Mouse (Mus musculus) forebrain, postnatal 0 days (tissue): Measurements from ENCODE around the gene Ebf4. TPM values are rescaled to one million over a fixed set of nuclear protein-coding genes. Genes with fewer than 3 reads are reported as not detected.

ENCODE experiments used
- ATAC-seq: fragments of 200-750 bp; cut with Nextera tagmentation; 2 replicates; pipeline ENCODE4 v1.8.0; 2017; ENCODE audit warnings: mild to moderate bottlenecking, moderate library complexity
- DNase-seq: peaks from one replicate; pipeline ENCODE4 v3.0.0-alpha.2; 2015
- H3K27ac ChIP-seq: fragments of 300-500 bp; sonication (generic); 2 replicates; pipeline ENCODE4 v1.5.1; 2014; ENCODE audit warnings: low read depth, mild to moderate bottlenecking, antibody characterized with exemption, low read length, moderate library complexity, mixed read lengths
- H3K27me3 ChIP-seq: fragments of 300-500 bp; sonication (generic); 2 replicates; pipeline ENCODE4 v1.6.1; 2014; ENCODE audit warnings: mild to moderate bottlenecking, low read length, mixed read lengths; ENCODE audit not compliant: insufficient read depth
- H3K36me3 ChIP-seq: fragments of 300-500 bp; sonication (generic); 2 replicates; pipeline ENCODE4 v1.6.1; 2014; ENCODE audit warnings: mild to moderate bottlenecking, moderate library complexity; ENCODE audit not compliant: insufficient read depth
- H3K4me1 ChIP-seq: fragments of 300-500 bp; sonication (generic); 2 replicates; pipeline ENCODE4 v1.6.1; 2014; ENCODE audit warnings: antibody characterized with exemption; ENCODE audit not compliant: insufficient read depth
- H3K4me2 ChIP-seq: fragments of 300-500 bp; sonication (generic); 2 replicates; pipeline ENCODE4 v1.6.1; 2014; ENCODE audit warnings: low read depth, mild to moderate bottlenecking, moderate library complexity
- H3K4me3 ChIP-seq: fragments of 300-500 bp; sonication (generic); 2 replicates; pipeline ENCODE4 v1.5.1; 2014; ENCODE audit warnings: low read depth, low read length, mixed read lengths
- H3K9ac ChIP-seq: fragments of 300-500 bp; sonication (generic); 2 replicates; pipeline ENCODE4 v1.6.1; 2014; ENCODE audit warnings: mild to moderate bottlenecking
- H3K9me3 ChIP-seq: fragments of 300-500 bp; sonication (generic); 2 replicates; pipeline ENCODE4 v1.6.1; 2016; ENCODE audit warnings: low read length
- CTCF ChIP-seq: sonication (generic); IDR thresholded peaks from 2 replicates; pipeline ENCODE4 v1.5.1; 2016; ENCODE audit warnings: antibody characterized with exemption, control low read depth, low read depth
- WGBS: fragments of 180-500 bp; shearing (Covaris S2); extraction: QIAGEN DNeasy Blood & Tissue Kit; methylation state at CpG from one replicate; pipeline ENCODE4 v1.1.7; 2014; 5-methylcytosine and 5-hydroxymethylcytosine counted together
- polyA plus RNA-seq: library from polyadenylated mRNA; unstranded; fragments of >200 nt; fragmentation: Nextera tagmentation; extraction: Ambion mirVana; gene quantifications from 2 replicates; pipeline ENCODE4 v1.2.1, GENCODE M21; 2015
- total RNA-seq: library from RNA; depleted of rRNA; stranded (reverse); fragments of >200 nt; gene quantifications from 2 replicates; pipeline ENCODE4 v1.2.3, GENCODE M21; 2014

Gene Ebf4
- total and polyA plus RNA-seq, 2 experiments from 2014 or later, result 4.8 to 15.1 TPM

DNA sequence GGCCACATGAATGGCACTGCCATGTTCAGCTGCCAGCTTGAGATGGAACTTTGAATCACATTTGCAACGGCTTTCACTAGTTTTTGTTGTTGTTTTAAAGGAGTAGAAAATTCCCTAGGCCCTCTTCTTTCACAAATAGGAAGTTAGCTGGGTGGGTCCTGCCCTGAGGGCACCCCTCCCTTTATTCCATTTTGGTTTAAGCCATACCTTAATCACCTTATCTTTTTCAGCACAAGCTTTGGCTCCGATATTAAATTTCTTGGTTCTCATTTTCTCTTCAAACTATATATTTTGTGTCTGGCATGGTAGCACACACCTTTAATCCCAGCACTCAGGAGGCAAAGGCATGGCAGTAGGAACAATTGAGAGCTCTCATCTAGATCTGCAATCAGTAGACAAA is 34.5 kb downstream of the Ebf4 start:
- no peaks in the 10 kb centered on the region for H3K9me3 ChIP-seq
- no peak overlapping the region for H3K4me2 ChIP-seq
- no peaks in the 10 kb centered on the region for H3K4me1 ChIP-seq
- TF ChIP-seq CTCF, result no peak
- no peak overlapping the region for H3K27ac ChIP-seq
- H3K36me3 ChIP-seq, result no peaks in the 10 kb centered on the region
- no peak overlapping the region for H3K4me3 ChIP-seq
- no peak for DNase-seq
- ATAC-seq, result no peak
- no peak overlapping the region for H3K9ac ChIP-seq
- H3K27me3 ChIP-seq, result no peaks in the 10 kb centered on the region
- 92% methylated on average over 2 of the region's 2 CpGs for WGBS

DNA sequence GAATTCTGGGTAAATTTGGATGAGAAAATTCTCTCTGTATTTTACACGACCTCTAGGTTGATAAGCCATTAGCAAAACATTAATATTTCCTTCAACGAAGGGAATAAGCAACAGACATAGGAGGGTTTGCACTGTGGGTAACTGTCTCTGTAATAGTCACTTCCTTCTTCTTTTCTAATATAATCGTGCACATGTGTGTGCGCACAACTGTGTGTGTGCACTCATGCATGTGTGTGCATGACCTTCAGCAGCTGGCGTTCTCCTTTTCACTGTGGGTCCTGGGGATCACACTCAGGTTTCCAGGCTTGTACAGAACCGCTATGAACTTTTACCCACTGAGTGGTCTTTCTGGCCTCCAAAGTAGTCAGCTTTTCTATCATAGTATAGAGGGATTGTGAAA is 40.1 kb downstream of the Ebf4 start:
- ATAC-seq, result no peak
- H3K9me3 ChIP-seq, result no peaks in the 10 kb centered on the region
- WGBS, result 86% methylated on average over 6 of the region's 6 CpGs
- TF ChIP-seq CTCF, result no peak
- DNase-seq, result no peak
- no peaks in the 10 kb centered on the region for H3K4me1 ChIP-seq
- no peak overlapping the region for H3K9ac ChIP-seq
- H3K27ac ChIP-seq, result no peak overlapping the region
- no peaks in the 10 kb centered on the region for H3K36me3 ChIP-seq
- H3K4me3 ChIP-seq, result no peak overlapping the region
- no peaks in the 10 kb centered on the region for H3K27me3 ChIP-seq
- H3K4me2 ChIP-seq, result no peak overlapping the region

DNA sequence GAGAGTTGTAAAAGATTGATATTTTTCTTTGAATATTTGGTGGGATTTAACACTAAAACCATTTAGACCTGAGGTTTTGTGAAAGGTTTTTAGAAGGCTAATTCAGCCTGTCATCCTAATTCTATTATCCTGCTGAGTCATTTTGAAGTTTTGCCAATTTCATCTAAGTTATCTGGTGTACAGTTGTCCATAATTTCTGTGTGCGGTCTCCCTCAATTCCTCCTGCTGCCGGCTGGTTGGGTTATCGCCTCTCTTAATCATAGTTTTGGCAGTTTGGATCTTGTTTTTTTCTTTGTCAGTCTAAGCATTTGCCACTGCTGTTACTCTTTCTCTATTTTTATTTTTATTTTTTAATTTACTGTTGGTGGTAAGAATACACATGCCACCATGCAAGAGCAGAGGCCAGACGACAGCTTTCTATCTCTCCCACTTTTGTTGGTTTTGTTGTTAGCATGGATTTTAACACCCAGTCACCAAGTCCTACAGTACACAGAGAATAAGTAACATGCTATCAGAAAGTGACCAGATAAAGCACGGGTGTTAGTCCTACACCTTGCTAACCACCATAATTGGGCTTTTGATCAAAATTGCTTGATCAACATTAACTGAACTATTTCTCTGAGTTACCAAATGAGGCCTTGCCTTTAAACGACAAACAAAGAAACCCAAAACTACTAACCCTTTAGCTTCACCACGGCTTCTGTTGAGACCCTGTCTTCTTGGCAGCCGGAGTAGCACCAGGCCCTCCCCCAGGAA is 45.7 kb downstream of the Ebf4 start:
- H3K4me3 ChIP-seq, result no peak overlapping the region
- no peaks in the 10 kb centered on the region for H3K9me3 ChIP-seq
- H3K36me3 ChIP-seq, result no peaks in the 10 kb centered on the region
- no peak overlapping the region for H3K27ac ChIP-seq
- TF ChIP-seq CTCF, result no peak
- 86% methylated on average over 8 of the region's 8 CpGs for WGBS
- H3K4me2 ChIP-seq, result no peak overlapping the region
- no peak for DNase-seq
- ATAC-seq, result no peak
- no peak overlapping the region for H3K9ac ChIP-seq
- H3K4me1 ChIP-seq, result no peaks in the 10 kb centered on the region; the same call in 1 of the 2 replicates
- no peaks in the 10 kb centered on the region for H3K27me3 ChIP-seq

DNA sequence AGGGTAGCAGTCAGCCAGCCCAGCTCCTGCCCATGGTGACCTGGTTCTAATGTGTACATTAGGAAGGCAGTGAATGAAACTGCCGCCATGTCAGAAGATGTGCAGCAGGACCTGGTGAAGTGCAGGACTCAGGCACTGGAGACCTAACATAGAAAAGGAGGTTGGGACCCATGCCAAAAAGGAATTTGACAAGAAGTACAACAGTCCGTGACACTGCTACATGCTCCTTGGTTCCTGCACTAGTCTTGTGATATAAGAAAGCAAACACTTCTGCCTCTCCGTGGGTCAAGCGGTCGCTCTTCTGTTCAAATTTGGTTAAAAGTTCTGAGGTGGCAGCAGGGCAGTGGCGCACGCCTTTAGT is 46.2 kb downstream of the Ebf4 start:
- no peaks in the 10 kb centered on the region for H3K27me3 ChIP-seq
- ATAC-seq (no peak), DNase-seq (no peak)
- no peak overlapping the region for H3K4me2 ChIP-seq
- no peak for TF ChIP-seq CTCF
- WGBS, result 85% methylated on average over 7 of the region's 7 CpGs
- H3K36me3 ChIP-seq, result no peaks in the 10 kb centered on the region
- H3K4me3 ChIP-seq, result no peak overlapping the region
- H3K4me1 ChIP-seq, result no peaks in the 10 kb centered on the region; the same call in 1 of the 2 replicates
- no peaks in the 10 kb centered on the region for H3K9me3 ChIP-seq
- no peak overlapping the region for H3K27ac ChIP-seq
- no peak overlapping the region for H3K9ac ChIP-seq

DNA sequence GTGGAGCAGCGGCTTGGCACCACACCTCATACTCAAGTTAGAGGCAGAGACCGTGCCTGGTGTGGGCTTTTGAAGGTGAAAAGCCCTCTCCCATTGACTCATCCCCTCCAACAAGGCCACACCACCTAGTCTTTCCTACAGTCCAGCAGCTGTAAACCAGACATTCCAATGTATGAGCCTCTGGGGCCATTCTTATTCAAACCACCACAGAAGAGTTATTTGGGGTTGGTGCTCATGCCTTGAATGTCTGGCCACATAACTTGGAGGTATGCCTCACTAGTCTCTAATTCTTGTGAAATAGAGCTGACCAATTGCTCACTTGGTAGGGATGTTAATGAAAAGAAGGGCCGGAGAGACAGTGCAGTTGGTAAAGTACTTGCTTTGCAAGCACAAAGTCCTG is 55.4 kb downstream of the Ebf4 start:
- H3K27ac ChIP-seq, result no peak overlapping the region
- 94% methylated on average over 3 of the region's 3 CpGs for WGBS
- TF ChIP-seq CTCF, result no peak
- no peak overlapping the region for H3K4me3 ChIP-seq
- DNase-seq, result no peak
- no peaks in the 10 kb centered on the region for H3K36me3 ChIP-seq
- no peaks in the 10 kb centered on the region for H3K9me3 ChIP-seq
- no peak for ATAC-seq
- no peak overlapping the region for H3K9ac ChIP-seq
- peaks cover 5% of the 10 kb centered on the region for H3K4me1 ChIP-seq
- no peak overlapping the region for H3K4me2 ChIP-seq
- no peaks in the 10 kb centered on the region for H3K27me3 ChIP-seq

DNA sequence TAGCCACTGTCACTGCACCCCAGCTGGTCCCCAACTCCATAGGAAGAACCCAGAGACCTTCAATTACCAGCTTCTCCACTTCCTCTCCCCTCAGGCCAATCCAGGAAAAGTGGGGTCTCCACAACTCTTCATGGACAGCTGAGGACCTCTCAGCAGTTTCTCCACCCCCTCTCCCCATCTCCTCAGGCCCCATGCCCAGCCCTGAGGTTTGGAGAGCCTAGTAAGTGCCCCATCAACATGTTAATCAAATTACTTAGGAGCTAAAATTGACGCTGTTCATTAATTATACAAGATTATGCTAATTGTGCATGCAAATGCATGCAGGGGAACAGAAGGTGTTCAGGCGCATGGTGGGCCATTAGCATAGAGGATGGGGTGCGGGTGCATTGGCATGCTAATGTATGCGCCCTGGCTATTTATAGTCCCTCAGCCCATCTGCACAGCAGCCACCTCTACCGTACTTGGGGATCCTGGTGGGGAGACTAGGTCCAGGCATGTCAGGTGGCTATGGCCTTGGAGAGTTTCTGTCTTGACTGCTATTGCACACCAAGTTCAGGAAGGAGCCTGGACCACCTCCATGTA is 56.9 kb downstream of the Ebf4 start:
- H3K4me2 ChIP-seq, result no peak overlapping the region
- H3K36me3 ChIP-seq, result no peaks in the 10 kb centered on the region
- no peak overlapping the region for H3K4me3 ChIP-seq
- H3K27ac ChIP-seq, result peak overlapping the region; percentile 35; the same call in 1 of the 2 replicates
- H3K27me3 ChIP-seq, result no peaks in the 10 kb centered on the region
- H3K9me3 ChIP-seq, result no peaks in the 10 kb centered on the region
- TF ChIP-seq CTCF, result no peak
- ATAC-seq, result peak; percentile 94
- peaks cover 5% of the 10 kb centered on the region for H3K4me1 ChIP-seq
- H3K9ac ChIP-seq, result no peak overlapping the region
- 8% methylated on average over 5 of the region's 5 CpGs for WGBS
- peak; percentile 65 for DNase-seq

DNA sequence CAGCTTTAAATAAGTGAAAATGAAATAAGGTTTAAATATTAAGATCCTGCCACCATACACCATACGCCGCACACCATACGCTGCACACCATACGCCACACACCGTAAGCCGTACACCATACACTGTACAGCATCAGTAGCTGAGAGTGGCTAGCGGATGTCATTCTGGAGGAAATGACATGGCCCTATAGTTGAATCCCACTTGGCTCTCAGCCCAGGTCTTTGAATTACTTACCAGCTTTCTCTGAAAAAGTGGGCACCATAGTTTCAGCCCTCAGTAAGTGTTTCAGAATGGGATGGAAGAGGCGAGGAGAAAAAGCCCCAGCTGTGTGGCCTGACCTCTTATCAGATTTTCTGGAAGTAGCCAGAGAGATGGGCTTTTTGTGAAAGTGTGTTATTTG is 58.4 kb downstream of the Ebf4 start:
- H3K4me3 ChIP-seq, result no peak overlapping the region
- H3K36me3 ChIP-seq, result no peaks in the 10 kb centered on the region
- H3K9me3 ChIP-seq, result no peaks in the 10 kb centered on the region
- no peaks in the 10 kb centered on the region for H3K27me3 ChIP-seq
- WGBS, result 78% methylated on average over 8 of the region's 8 CpGs
- no peak for ATAC-seq
- no peak overlapping the region for H3K27ac ChIP-seq
- H3K4me2 ChIP-seq, result no peak overlapping the region
- H3K4me1 ChIP-seq, result peaks cover 5% of the 10 kb centered on the region
- no peak overlapping the region for H3K9ac ChIP-seq
- no peak for TF ChIP-seq CTCF
- DNase-seq, result no peak
